ENCODE assay signal across 8 mouse cellular contexts in the genomic region with DNA sequence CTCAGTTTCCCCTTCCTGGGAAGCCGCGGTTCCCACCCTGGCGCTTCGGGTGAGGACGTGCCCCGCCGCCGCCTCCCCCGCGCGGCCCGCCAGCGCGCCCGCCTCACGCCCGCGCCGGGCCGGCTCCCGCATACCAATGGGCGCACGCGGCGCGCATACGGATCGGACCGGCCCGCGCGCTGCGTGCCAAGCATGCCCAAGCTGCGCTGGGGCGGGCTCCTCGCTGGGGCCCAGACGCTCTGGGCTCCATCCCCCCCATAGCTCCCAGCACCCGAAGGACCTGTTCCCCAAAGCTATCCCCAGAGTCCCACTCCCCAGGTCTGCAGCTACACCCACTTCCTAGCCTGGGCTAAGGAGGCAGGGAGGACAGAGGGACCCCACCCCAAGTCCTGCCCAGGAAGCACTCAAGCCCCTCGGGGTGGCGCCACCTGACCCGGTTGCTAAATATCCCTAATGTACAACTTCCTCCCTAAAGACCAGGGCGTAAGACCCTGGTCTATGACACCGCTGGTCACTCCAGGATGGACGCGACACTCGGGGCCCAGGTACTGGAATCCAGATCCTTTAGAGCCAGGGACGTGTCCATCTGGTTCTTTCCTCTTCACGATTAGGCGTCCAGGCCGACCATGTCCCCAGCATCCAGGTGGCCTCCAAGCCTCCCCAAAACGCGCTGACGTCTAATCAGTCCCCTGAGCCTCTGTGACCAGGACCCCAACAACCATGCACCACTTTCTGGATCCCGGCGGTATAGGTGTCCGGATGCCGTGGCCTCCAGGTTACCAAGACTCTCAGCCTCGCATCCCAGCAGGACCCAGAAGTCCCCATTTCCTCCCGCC. TPM values are rescaled to one million over a fixed set of nuclear protein-coding genes. Genes with fewer than 3 reads are reported as not detected.
DNase-seq lines count a peak whose midpoint lies in the region; ATAC-seq and TF ChIP-seq lines count a peak whose summit lies in the region.

No protein-coding gene starts in this region.

- ATAC-seq in lung, postnatal 0 days = no peak
- peak; percentile 35; the same call in 1 of the 2 replicates for ATAC-seq in forebrain, embryonic 15.5 days (replicated peaks)
- no peak for ATAC-seq in limb, embryonic 15.5 days (ENCODE audit: insufficient number of reproducible peaks, low FRiP score, low TSS enrichment, low read depth)
- ATAC-seq in stomach, embryonic 14.5 days (ENCODE audit: insufficient number of reproducible peaks, insufficient read depth, low FRiP score, low read depth) = no peak

- WGBS in lung, postnatal 0 days = 1% methylated on average over 35 of the region's 59 CpGs
- 2% methylated on average over 46 of the region's 59 CpGs for WGBS in forebrain, embryonic 15.5 days
- 1% methylated on average over 59 of the region's 59 CpGs for WGBS in limb, embryonic 15.5 days
- WGBS in stomach, embryonic 14.5 days = 1% methylated on average over 54 of the region's 59 CpGs

- H3K27ac ChIP-seq in lung, postnatal 0 days (ENCODE audit: low read length) = no peak overlapping the region
- no peak overlapping the region for H3K27ac ChIP-seq in forebrain, embryonic 15.5 days (replicated peaks)
- no peak overlapping the region for H3K27ac ChIP-seq in limb, embryonic 15.5 days
- no peak overlapping the region for H3K27ac ChIP-seq in stomach, embryonic 14.5 days (ENCODE audit: low read length)

- H3K9ac ChIP-seq in lung, postnatal 0 days (replicated peaks; ENCODE audit: low read depth) = no peak overlapping the region
- 0 out of 2 replicates have a peak overlapping the region, but pooled peaks have one; percentile 18 for H3K9ac ChIP-seq in forebrain, embryonic 15.5 days (replicated peaks)
- H3K9ac ChIP-seq in limb, embryonic 15.5 days = no peak overlapping the region
- H3K9ac ChIP-seq in stomach, embryonic 14.5 days (replicated peaks; ENCODE audit: low read depth, low read length) = no peak overlapping the region

- no peak for DNase-seq in lung, postnatal 0 days (ENCODE audit: low spot score)
- no peak for DNase-seq in lung, postnatal 36 days
- DNase-seq in ovary, postnatal 10 days (ENCODE audit: low spot score) = no peak
- DNase-seq in urinary bladder, postnatal 25 days (ENCODE audit: low spot score) = no peak
- DNase-seq in T-cell, adult 2 months (ENCODE audit: low spot score) = no peak

- no peak for TF ChIP-seq EP300 in lung, postnatal 0 days (IDR thresholded peaks at IDR 0.05)

- no peak overlapping the region for H3K4me3 ChIP-seq in lung, postnatal 0 days (ENCODE audit: low read depth, low read length)
- peak overlapping the region; percentile 37 for H3K4me3 ChIP-seq in forebrain, embryonic 15.5 days
- peak overlapping the region; percentile 29 for H3K4me3 ChIP-seq in limb, embryonic 15.5 days
- H3K4me3 ChIP-seq in stomach, embryonic 14.5 days (ENCODE audit: low read depth, low read length) = peak overlapping the region; percentile 19; the same call in 1 of the 2 replicates

- TF ChIP-seq CTCF in lung, postnatal 0 days (IDR thresholded peaks at IDR 0.05) = no peak

- peaks cover 43% of the 10 kb centered on the region for H3K27me3 ChIP-seq in lung, postnatal 0 days (replicated peaks; ENCODE audit: insufficient read depth, low read length)
- peaks cover 59% of the 10 kb centered on the region for H3K27me3 ChIP-seq in forebrain, embryonic 15.5 days
- H3K27me3 ChIP-seq in limb, embryonic 15.5 days = peaks cover 67% of the 10 kb centered on the region
- peaks cover 58% of the 10 kb centered on the region for H3K27me3 ChIP-seq in stomach, embryonic 14.5 days (ENCODE audit: control insufficient read depth, insufficient read depth, low read length)

- H3K36me3 ChIP-seq in lung, postnatal 0 days (ENCODE audit: insufficient read depth, low read length) = no peaks in the 10 kb centered on the region
- H3K36me3 ChIP-seq in forebrain, embryonic 15.5 days = no peaks in the 10 kb centered on the region
- H3K36me3 ChIP-seq in limb, embryonic 15.5 days = no peaks in the 10 kb centered on the region
- no peaks in the 10 kb centered on the region for H3K36me3 ChIP-seq in stomach, embryonic 14.5 days (ENCODE audit: control insufficient read depth, insufficient read depth, low read length)

- no peaks in the 10 kb centered on the region; the same call in 1 of the 2 replicates for H3K4me1 ChIP-seq in lung, postnatal 0 days (ENCODE audit: insufficient read depth, low read depth, low read length)
- H3K4me1 ChIP-seq in forebrain, embryonic 15.5 days = peaks cover 29% of the 10 kb centered on the region
- peaks cover 26% of the 10 kb centered on the region for H3K4me1 ChIP-seq in limb, embryonic 15.5 days
- H3K4me1 ChIP-seq in stomach, embryonic 14.5 days (ENCODE audit: control insufficient read depth, insufficient read depth, low read length) = 0 out of 2 replicates have a peak, but pooled peaks cover 7% of the 10 kb centered on the region

- no peaks in the 10 kb centered on the region for H3K9me3 ChIP-seq in lung, postnatal 0 days (ENCODE audit: low read length)
- H3K9me3 ChIP-seq in forebrain, embryonic 15.5 days = no peaks in the 10 kb centered on the region
- no peaks in the 10 kb centered on the region for H3K9me3 ChIP-seq in limb, embryonic 15.5 days
- no peaks in the 10 kb centered on the region for H3K9me3 ChIP-seq in stomach, embryonic 14.5 days (ENCODE audit: control insufficient read depth, low read depth, low read length)

- 0 out of 2 replicates have a peak overlapping the region, but pooled peaks have one; percentile 20 for H3K4me2 ChIP-seq in lung, postnatal 0 days (replicated peaks; ENCODE audit: low read depth, low read length)
- peak overlapping the region; percentile 45 for H3K4me2 ChIP-seq in forebrain, embryonic 15.5 days (replicated peaks)
- peak overlapping the region; percentile 46 for H3K4me2 ChIP-seq in limb, embryonic 15.5 days
- peak overlapping the region; percentile 41 for H3K4me2 ChIP-seq in stomach, embryonic 14.5 days (replicated peaks; ENCODE audit: low read depth, low read length)

RNA-seq across cellular contexts. Expression of a gene that starts 1.5 kb away (rescaled TPM):
- 0.17 and 0.18 TPM in 2 replicates for polyA plus RNA-seq in lung, postnatal 0 days (2015; fragmentation: Nextera tagmentation; extraction: Ambion mirVana)
- polyA plus RNA-seq in forebrain, embryonic 15.5 days (2015; fragmentation: Nextera tagmentation; extraction: Ambion mirVana) = 5.1 and 6.7 TPM in 2 replicates
- 0.20 and 0.22 TPM in 2 replicates for polyA plus RNA-seq in limb, embryonic 15.5 days (2015; fragmentation: Nextera tagmentation; extraction: Ambion mirVana)
- 0.17 TPM in 1 of 2 replicates, not detected in the other for polyA plus RNA-seq in stomach, embryonic 14.5 days (2014; fragmentation: Nextera tagmentation; extraction: Ambion mirVana)

RNA-seq across cellular contexts. Expression of a gene that starts 23.4 kb away (rescaled TPM):
- 81.0 and 87.9 TPM in 2 replicates for polyA plus RNA-seq in lung, postnatal 0 days (2015; fragmentation: Nextera tagmentation; extraction: Ambion mirVana)
- 63.5 and 70.2 TPM in 2 replicates for polyA plus RNA-seq in forebrain, embryonic 15.5 days (2015; fragmentation: Nextera tagmentation; extraction: Ambion mirVana)
- polyA plus RNA-seq in limb, embryonic 15.5 days (2015; fragmentation: Nextera tagmentation; extraction: Ambion mirVana) = 36.6 and 39.2 TPM in 2 replicates
- polyA plus RNA-seq in stomach, embryonic 14.5 days (2014; fragmentation: Nextera tagmentation; extraction: Ambion mirVana) = 53.9 and 55.7 TPM in 2 replicates
